Mouse (Mus musculus): ENCODE measurements around the gene Car10.

The Car10 gene

GRCm38 (mm10) chr11:93490211-93490820, 392.5 kb downstream of the Car10 start:
- DNase-seq (ENCODE audit: low read depth, low spot score) = peak; percentile 98

- DNase-seq (ENCODE audit: low read depth, low spot score) = peak; percentile 57
Observed at GRCm38 (mm10) chr11:93497896-93498295, 400.1 kb downstream of the Car10 start.

- no peak for DNase-seq (ENCODE audit: low read depth, low spot score)
Observed at GRCm38 (mm10) chr11:93500442-93500841, 402.6 kb downstream of the Car10 start.

GRCm38 (mm10) chr11:93501671-93502070, 403.8 kb downstream of the Car10 start:
- DNase-seq (ENCODE audit: low read depth, low spot score) = peak; percentile 67

- DNase-seq (ENCODE audit: low read depth, low spot score) = no peak
Observed at GRCm38 (mm10) chr11:93502864-93503263, 405.0 kb downstream of the Car10 start.

- no peak for DNase-seq (ENCODE audit: low read depth, low spot score)
Observed at GRCm38 (mm10) chr11:93503469-93503868, 405.6 kb downstream of the Car10 start.

GRCm38 (mm10) chr11:93509527-93510235, 411.9 kb downstream of the Car10 start:
- DNase-seq (ENCODE audit: low read depth, low spot score) = peak; percentile 47

GRCm38 (mm10) chr11:93512843-93513242, 415.0 kb downstream of the Car10 start:
- no peak for DNase-seq (ENCODE audit: low read depth, low spot score)

GRCm38 (mm10) chr11:93514396-93514795, 416.6 kb downstream of the Car10 start:
- no peak for DNase-seq (ENCODE audit: low read depth, low spot score)

GRCm38 (mm10) chr11:93515566-93515965, 417.7 kb downstream of the Car10 start:
- DNase-seq (ENCODE audit: low read depth, low spot score) = peak; percentile 97

- DNase-seq (ENCODE audit: low read depth, low spot score) = no peak
Observed at GRCm38 (mm10) chr11:93516216-93516615, 418.4 kb downstream of the Car10 start.

GRCm38 (mm10) chr11:93516946-93517345, 419.1 kb downstream of the Car10 start:
- no peak for DNase-seq (ENCODE audit: low read depth, low spot score)

- peak; percentile 76 for DNase-seq (ENCODE audit: low read depth, low spot score)
Observed at GRCm38 (mm10) chr11:93522501-93522900, 424.7 kb downstream of the Car10 start.

- no peak for DNase-seq (ENCODE audit: low read depth, low spot score)
Observed at GRCm38 (mm10) chr11:93525921-93526320, 428.1 kb downstream of the Car10 start.

- DNase-seq (ENCODE audit: low read depth, low spot score) = peak; percentile 96
Observed at GRCm38 (mm10) chr11:93531029-93531680, 433.3 kb downstream of the Car10 start.

- DNase-seq (ENCODE audit: low read depth, low spot score) = no peak
Observed at GRCm38 (mm10) chr11:93536244-93536643, 438.4 kb downstream of the Car10 start.

- DNase-seq (ENCODE audit: low read depth, low spot score) = no peak
Observed at GRCm38 (mm10) chr11:93548904-93549303, 451.1 kb downstream of the Car10 start.

- peak; percentile 53 for DNase-seq (ENCODE audit: low read depth, low spot score)
Observed at GRCm38 (mm10) chr11:93550908-93551307, 453.1 kb downstream of the Car10 start.

GRCm38 (mm10) chr11:93559118-93559517, 461.3 kb downstream of the Car10 start:
- peak; percentile 35 for DNase-seq (ENCODE audit: low read depth, low spot score)

- no peak for DNase-seq (ENCODE audit: low read depth, low spot score)
Observed at GRCm38 (mm10) chr11:93560570-93560969, 462.7 kb downstream of the Car10 start.

GRCm38 (mm10) chr11:93562330-93562865, 464.6 kb downstream of the Car10 start:
- no peak for DNase-seq (ENCODE audit: low read depth, low spot score)

- peak; percentile 97 for DNase-seq (ENCODE audit: low read depth, low spot score)
Observed at GRCm38 (mm10) chr11:93565756-93566155, 467.9 kb downstream of the Car10 start.
